Mouse (Mus musculus) kidney, embryonic 14.5 days (tissue): ENCODE data around the gene 2010111I01Rik. TPM values are rescaled to one million over a fixed set of nuclear protein-coding genes. Genes with fewer than 3 reads are reported as not detected.

Experiments used
- ATAC-seq: fragments of 200-750 bp; cut with Nextera tagmentation; 2 replicates; pipeline ENCODE4 v1.8.0; 2017; ENCODE audit warnings: moderate number of reproducible peaks, mild to moderate bottlenecking, moderate TSS enrichment, moderate library complexity; ENCODE audit not compliant: low FRiP score, low TSS enrichment
- H3K27ac ChIP-seq: fragments of 300-500 bp; sonication (generic); 2 replicates; pipeline ENCODE4 v1.5.1; 2014; ENCODE audit warnings: low read depth, mild to moderate bottlenecking, low read length, moderate library complexity, mixed read lengths
- H3K27me3 ChIP-seq: fragments of 300-500 bp; sonication (generic); 2 replicates; pipeline ENCODE4 v1.6.1; 2014; ENCODE audit warnings: mild to moderate bottlenecking, low read length; ENCODE audit not compliant: control insufficient read depth, insufficient read depth
- H3K36me3 ChIP-seq: fragments of 300-500 bp; sonication (generic); 2 replicates; pipeline ENCODE4 v1.6.1; 2014; ENCODE audit warnings: low read length, mixed read lengths; ENCODE audit not compliant: control insufficient read depth, insufficient read depth
- H3K4me1 ChIP-seq: fragments of 300-500 bp; sonication (generic); 2 replicates; pipeline ENCODE4 v1.6.1; 2014; ENCODE audit warnings: low read length, mixed read lengths; ENCODE audit not compliant: control insufficient read depth, insufficient read depth
- H3K4me2 ChIP-seq: fragments of 300-500 bp; sonication (generic); replicated peaks from 2 replicates; pipeline ENCODE4 v1.6.1; 2014; ENCODE audit warnings: low read depth, mild to moderate bottlenecking, low read length
- H3K4me3 ChIP-seq: fragments of 300-500 bp; sonication (generic); 2 replicates; pipeline ENCODE4 v1.5.1; 2014; ENCODE audit warnings: mild to moderate bottlenecking, low read length
- H3K9ac ChIP-seq: fragments of 300-500 bp; sonication (generic); 2 replicates; pipeline ENCODE4 v1.6.1; 2014; ENCODE audit warnings: low read depth, mild to moderate bottlenecking, low read length, moderate library complexity
- H3K9me3 ChIP-seq: fragments of 300-500 bp; sonication (generic); 2 replicates; pipeline ENCODE4 v1.6.1; 2016; ENCODE audit warnings: low read length; ENCODE audit not compliant: control insufficient read depth
- WGBS: fragments of 180-500 bp; shearing (Covaris S2); extraction: QIAGEN DNeasy Blood & Tissue Kit; methylation state at CpG from one replicate; pipeline ENCODE4 v1.1.7; 2014; 5-methylcytosine and 5-hydroxymethylcytosine counted together
- polyA plus RNA-seq: library from polyadenylated mRNA; unstranded; fragments of >200 nt; fragmentation: Nextera tagmentation; extraction: Ambion mirVana; gene quantifications from 2 replicates; pipeline ENCODE4 v1.2.1, GENCODE M21; 2014

The 2010111I01Rik gene
- polyA plus RNA-seq, 1 experiment from 2014 or later, result 153 TPM

GRCm38 (mm10) chr13:63032304-63032830, 67.7 kb downstream of the 2010111I01Rik start:
- Histone ChIP-seq H3K4me2 (no peak overlapping the region), H3K27me3 (no peaks in the 10 kb centered on the region), H3K9ac (no peak overlapping the region), H3K4me3 (no peak overlapping the region), H3K36me3 (no peaks in the 10 kb centered on the region), H3K4me1 (no peaks in the 10 kb centered on the region), H3K27ac (no peak overlapping the region), H3K9me3 (no peaks in the 10 kb centered on the region)
- 72% methylated on average over 5 of the region's 5 CpGs for WGBS
- no peak for ATAC-seq

GRCm38 (mm10) chr13:63032958-63033357, 68.3 kb downstream of the 2010111I01Rik start:
- no peak overlapping the region for H3K27ac ChIP-seq
- WGBS, result 83% methylated on average over 8 of the region's 8 CpGs

GRCm38 (mm10) chr13:63033364-63033763, 68.7 kb downstream of the 2010111I01Rik start:
- no peaks in the 10 kb centered on the region for H3K9me3 ChIP-seq
- no peak overlapping the region for H3K9ac ChIP-seq
- no peaks in the 10 kb centered on the region for H3K36me3 ChIP-seq
- no peak overlapping the region for H3K4me3 ChIP-seq
- H3K4me1 ChIP-seq, result no peaks in the 10 kb centered on the region
- no peak overlapping the region for H3K27ac ChIP-seq
- H3K27me3 ChIP-seq, result no peaks in the 10 kb centered on the region
- WGBS, result 98% methylated on average over 2 of the region's 2 CpGs
- no peak overlapping the region for H3K4me2 ChIP-seq
- no peak for ATAC-seq

More at GRCm38 (mm10) chr13:63032958-63033357, 68.3 kb downstream of the 2010111I01Rik start:
- H3K4me2 ChIP-seq, result no peak overlapping the region
- H3K4me1 ChIP-seq, result no peaks in the 10 kb centered on the region
- no peaks in the 10 kb centered on the region for H3K36me3 ChIP-seq
- no peak for ATAC-seq
- no peaks in the 10 kb centered on the region for H3K9me3 ChIP-seq
- H3K4me3 ChIP-seq, result no peak overlapping the region
- no peak overlapping the region for H3K9ac ChIP-seq
- no peaks in the 10 kb centered on the region for H3K27me3 ChIP-seq

- Histone ChIP-seq H3K4me1 (no peaks in the 10 kb centered on the region), H3K36me3 (no peaks in the 10 kb centered on the region), H3K4me3 (no peak overlapping the region), H3K27ac (no peak overlapping the region), H3K9ac (no peak overlapping the region), H3K27me3 (no peaks in the 10 kb centered on the region), H3K4me2 (no peak overlapping the region), H3K9me3 (no peaks in the 10 kb centered on the region)
- no peak for ATAC-seq
- 61% methylated on average over 4 of the region's 4 CpGs for WGBS
Measured at GRCm38 (mm10) chr13:63034666-63035065, 70.0 kb downstream of the 2010111I01Rik start.

DNA sequence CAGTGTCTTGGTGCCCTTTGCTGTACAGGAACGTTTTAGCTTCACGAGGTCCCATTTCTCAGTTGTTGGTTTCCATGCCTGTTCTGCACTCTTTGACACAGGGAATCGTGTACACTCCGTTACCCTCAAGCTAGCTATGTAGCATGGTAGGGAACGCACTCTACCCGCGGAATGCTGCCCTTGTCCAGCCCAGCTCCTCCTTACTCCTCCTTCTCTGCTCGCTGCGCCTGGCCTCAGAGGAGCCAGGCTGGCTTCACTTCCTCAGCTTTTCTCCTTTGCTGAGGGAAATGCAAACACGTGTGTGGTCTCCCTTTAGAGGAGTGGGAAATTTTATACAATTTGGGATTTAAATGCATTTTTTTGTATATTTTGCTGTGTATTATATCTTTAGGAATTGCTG, 73.2 kb downstream of the 2010111I01Rik start:
- no peaks in the 10 kb centered on the region for H3K9me3 ChIP-seq
- no peaks in the 10 kb centered on the region for H3K36me3 ChIP-seq
- H3K27ac ChIP-seq, result no peak overlapping the region
- no peak for ATAC-seq
- H3K4me1 ChIP-seq, result no peaks in the 10 kb centered on the region
- no peaks in the 10 kb centered on the region for H3K27me3 ChIP-seq
- H3K4me3 ChIP-seq, result no peak overlapping the region
- no peak overlapping the region for H3K9ac ChIP-seq
- no peak overlapping the region for H3K4me2 ChIP-seq
- WGBS, result 59% methylated on average over 10 of the region's 10 CpGs

GRCm38 (mm10) chr13:63038415-63038814, 73.7 kb downstream of the 2010111I01Rik start:
- Histone ChIP-seq H3K27ac (no peak overlapping the region), H3K36me3 (no peaks in the 10 kb centered on the region), H3K27me3 (no peaks in the 10 kb centered on the region), H3K9ac (no peak overlapping the region), H3K4me2 (no peak overlapping the region), H3K4me1 (no peaks in the 10 kb centered on the region), H3K4me3 (no peak overlapping the region), H3K9me3 (no peaks in the 10 kb centered on the region)
- 74% methylated on average over 2 of the region's 2 CpGs for WGBS
- ATAC-seq, result no peak

- Histone ChIP-seq H3K9me3 (no peaks in the 10 kb centered on the region), H3K27ac (no peak overlapping the region), H3K4me2 (no peak overlapping the region), H3K4me3 (no peak overlapping the region), H3K9ac (no peak overlapping the region), H3K4me1 (no peaks in the 10 kb centered on the region), H3K36me3 (no peaks in the 10 kb centered on the region), H3K27me3 (no peaks in the 10 kb centered on the region)
- 50% methylated on average over 1 of the region's 1 CpGs for WGBS
- no peak for ATAC-seq
Measured at GRCm38 (mm10) chr13:63038871-63039270, 74.2 kb downstream of the 2010111I01Rik start.

DNA sequence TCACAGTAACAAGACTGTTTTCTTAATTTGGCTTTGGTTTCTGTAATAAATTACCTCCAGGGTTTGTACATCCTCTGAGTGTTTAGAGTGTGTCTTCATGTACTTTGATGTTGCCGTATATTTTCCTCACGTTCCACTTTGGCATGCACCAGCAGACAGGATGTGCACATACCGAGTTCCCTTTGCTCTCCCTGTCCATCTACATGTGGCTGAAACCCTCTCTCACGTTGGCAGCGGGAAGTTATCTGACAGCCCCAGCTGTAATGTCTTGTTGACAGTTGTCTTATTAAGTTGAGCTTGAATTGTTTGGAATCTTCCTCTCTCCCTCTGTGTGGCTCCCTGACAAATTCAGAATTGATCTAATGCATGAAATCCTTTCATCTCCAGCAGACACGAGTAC, 74.6 kb downstream of the 2010111I01Rik start:
- H3K27me3 ChIP-seq, result no peaks in the 10 kb centered on the region
- 0 out of 2 replicates have a peak, but pooled peaks have one; percentile 35 for ATAC-seq
- H3K4me1 ChIP-seq, result no peaks in the 10 kb centered on the region
- H3K36me3 ChIP-seq, result no peaks in the 10 kb centered on the region
- 18% methylated on average over 6 of the region's 6 CpGs for WGBS
- no peak overlapping the region for H3K4me3 ChIP-seq
- no peaks in the 10 kb centered on the region for H3K9me3 ChIP-seq
- no peak overlapping the region for H3K4me2 ChIP-seq
- peak overlapping the region; percentile 30; the same call in 1 of the 2 replicates for H3K27ac ChIP-seq
- no peak overlapping the region for H3K9ac ChIP-seq

DNA sequence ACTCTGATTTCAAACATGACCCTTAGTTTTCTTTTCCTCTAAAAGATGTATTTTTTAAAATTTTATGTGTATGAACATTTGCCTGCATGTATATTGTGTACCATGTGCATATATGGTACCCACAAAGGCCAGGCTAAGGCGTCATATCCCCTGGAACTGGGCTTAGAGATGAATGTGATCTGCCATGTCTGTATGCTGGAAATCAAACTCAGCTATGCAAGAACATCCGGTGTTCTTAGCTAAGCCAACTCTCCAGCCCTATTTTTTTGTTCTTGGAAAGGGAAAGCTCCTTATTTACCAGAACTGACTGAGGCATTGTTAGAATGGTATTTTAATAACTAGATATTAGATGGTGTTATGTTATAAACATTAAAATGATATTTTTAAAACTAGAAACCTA, 75.2 kb downstream of the 2010111I01Rik start:
- H3K36me3 ChIP-seq, result no peaks in the 10 kb centered on the region
- 81% methylated on average over 2 of the region's 2 CpGs for WGBS
- H3K4me2 ChIP-seq, result no peak overlapping the region
- H3K4me3 ChIP-seq, result no peak overlapping the region
- H3K4me1 ChIP-seq, result no peaks in the 10 kb centered on the region
- no peak for ATAC-seq
- peak overlapping the region; percentile 30; the same call in 1 of the 2 replicates for H3K27ac ChIP-seq
- no peak overlapping the region for H3K9ac ChIP-seq
- no peaks in the 10 kb centered on the region for H3K27me3 ChIP-seq
- no peaks in the 10 kb centered on the region for H3K9me3 ChIP-seq
